Mouse (Mus musculus) intestine, embryonic 14.5 days (tissue): ENCODE data around the gene Angpt4. TPM values are rescaled to one million over a fixed set of nuclear protein-coding genes. Genes with fewer than 3 reads are reported as not detected.
A peak's percentile ranks its signal among the peaks of the same experiment; 100 is the strongest.

Source experiments
- ATAC-seq: fragments of 200-750 bp; cut with Nextera tagmentation; replicated peaks from 2 replicates; pipeline ENCODE4 v1.8.0; 2017; ENCODE audit warnings: low read depth, moderate number of reproducible peaks, moderate TSS enrichment, moderate library complexity; ENCODE audit not compliant: low FRiP score, low TSS enrichment
- DNase-seq: peaks from one replicate; pipeline ENCODE4 v3.0.0-alpha.2; 2018; ENCODE audit warnings: low spot score
- H3K27ac ChIP-seq: fragments of 300-500 bp; sonication (generic); 2 replicates; pipeline ENCODE4 v1.5.1; 2014; ENCODE audit warnings: low read depth, mild to moderate bottlenecking, control low read depth
- H3K27me3 ChIP-seq: fragments of 300-500 bp; sonication (generic); replicated peaks from 2 replicates; pipeline ENCODE4 v1.6.1; 2014; ENCODE audit warnings: low read length, control low read depth; ENCODE audit not compliant: control insufficient read depth, insufficient read depth
- H3K36me3 ChIP-seq: fragments of 300-500 bp; sonication (generic); 2 replicates; pipeline ENCODE4 v1.6.1; 2014; ENCODE audit warnings: low read length, control low read depth; ENCODE audit not compliant: control insufficient read depth, insufficient read depth
- H3K4me1 ChIP-seq: fragments of 300-500 bp; sonication (generic); replicated peaks from 2 replicates; pipeline ENCODE4 v1.6.1; 2014; ENCODE audit warnings: low read length, control low read depth, mixed read lengths; ENCODE audit not compliant: control insufficient read depth, insufficient read depth
- H3K4me2 ChIP-seq: fragments of 300-500 bp; sonication (generic); 2 replicates; pipeline ENCODE4 v1.6.1; 2014; ENCODE audit warnings: low read length
- H3K4me3 ChIP-seq: fragments of 300-500 bp; sonication (generic); 2 replicates; pipeline ENCODE4 v1.5.1; 2014; ENCODE audit warnings: low read depth, low read length, control low read depth, mixed read lengths
- H3K9ac ChIP-seq: fragments of 300-500 bp; sonication (generic); 2 replicates; pipeline ENCODE4 v1.6.1; 2014; ENCODE audit warnings: mild to moderate bottlenecking, low read length
- H3K9me3 ChIP-seq: fragments of 300-500 bp; sonication (generic); 2 replicates; pipeline ENCODE4 v1.6.1; 2016; ENCODE audit warnings: low read length, control low read depth; ENCODE audit not compliant: control insufficient read depth
- WGBS: fragments of 180-500 bp; shearing (Covaris S2); extraction: QIAGEN DNeasy Blood & Tissue Kit; methylation state at CpG from one replicate; pipeline ENCODE4 v1.1.7; 2014; 5-methylcytosine and 5-hydroxymethylcytosine counted together
- polyA plus RNA-seq: library from polyadenylated mRNA; unstranded; fragments of >200 nt; fragmentation: Nextera tagmentation; extraction: Ambion mirVana; gene quantifications from 2 replicates; pipeline ENCODE4 v1.2.1, GENCODE M21; 2014

Angpt4 gene
- polyA plus RNA-seq, 1 experiment from 2014 or later: 1.2 TPM

DNA sequence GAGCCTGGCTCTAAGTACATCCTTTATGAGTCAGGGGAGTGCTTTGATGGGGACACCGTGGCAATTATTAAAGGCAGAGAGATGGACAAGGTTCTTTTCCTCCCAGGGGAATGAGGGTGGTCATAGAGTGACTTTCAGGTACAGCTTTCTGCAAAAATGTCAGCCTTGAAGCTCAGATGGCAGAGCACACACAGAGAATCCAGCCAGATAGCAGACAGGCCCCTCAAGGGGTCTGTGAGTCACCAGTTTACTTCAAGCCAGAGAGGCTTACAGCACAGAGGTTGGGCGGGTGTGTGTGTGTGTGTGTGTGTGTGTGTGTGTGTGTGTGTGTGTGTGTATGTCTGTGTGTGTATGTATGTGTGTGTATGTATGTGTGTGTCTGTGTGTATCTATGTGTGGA is 4.0 kb upstream of the Angpt4 start:
- Histone ChIP-seq H3K9me3 (no peaks in the 10 kb centered on the region), H3K4me2 (no peak overlapping the region), H3K27ac (no peak overlapping the region), H3K9ac (no peak overlapping the region), H3K27me3 (no peaks in the 10 kb centered on the region), H3K4me3 (no peak overlapping the region), H3K36me3 (no peaks in the 10 kb centered on the region), H3K4me1 (peaks cover 9% of the 10 kb centered on the region)
- DNase-seq (no peak), ATAC-seq (no peak)
- WGBS: 72% methylated on average over 2 of the region's 2 CpGs

GRCm38 (mm10) chr2:151909386-151909785 is 1.6 kb upstream of the Angpt4 start:
- 66% methylated on average over 3 of the region's 3 CpGs for WGBS
- ATAC-seq: no peak
- H3K9ac ChIP-seq: no peak overlapping the region
- no peak for DNase-seq
- H3K36me3 ChIP-seq: no peaks in the 10 kb centered on the region
- no peaks in the 10 kb centered on the region for H3K9me3 ChIP-seq
- H3K4me1 ChIP-seq: peaks cover 9% of the 10 kb centered on the region
- H3K27ac ChIP-seq: no peak overlapping the region
- no peak overlapping the region for H3K4me2 ChIP-seq
- H3K4me3 ChIP-seq: no peak overlapping the region
- H3K27me3 ChIP-seq: no peaks in the 10 kb centered on the region

GRCm38 (mm10) chr2:151910498-151910897 is 512 bp upstream of the Angpt4 start:
- H3K27ac ChIP-seq: peak overlapping the region; percentile 62; the same call in 1 of the 2 replicates
- H3K4me3 ChIP-seq: no peak overlapping the region
- no peak for DNase-seq
- no peak overlapping the region for H3K9ac ChIP-seq
- no peak for ATAC-seq
- H3K27me3 ChIP-seq: no peaks in the 10 kb centered on the region
- WGBS: 26% methylated on average over 5 of the region's 5 CpGs
- no peak overlapping the region for H3K4me2 ChIP-seq
- H3K9me3 ChIP-seq: no peaks in the 10 kb centered on the region
- H3K36me3 ChIP-seq: no peaks in the 10 kb centered on the region
- peaks cover 9% of the 10 kb centered on the region for H3K4me1 ChIP-seq

DNA sequence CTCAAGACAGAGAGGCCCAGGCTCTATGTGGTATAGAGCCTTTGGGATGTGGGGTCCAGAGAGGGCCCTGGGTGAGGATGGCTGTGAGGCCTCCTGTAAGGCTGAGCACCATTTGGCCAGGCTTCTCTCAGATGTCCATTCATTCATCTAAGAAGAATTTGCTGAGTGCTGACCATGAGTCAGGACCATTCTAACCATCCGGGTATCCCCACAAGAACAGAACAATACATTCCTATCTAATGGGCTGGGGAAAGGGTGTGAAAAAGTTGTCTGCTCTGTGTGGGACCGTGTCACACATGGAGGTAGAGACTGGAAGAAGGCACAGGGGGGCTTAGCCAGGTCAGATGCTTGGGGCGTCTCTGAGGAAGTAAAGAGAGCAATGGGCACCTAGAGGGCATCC is 741 bp downstream of the Angpt4 start:
- no peak for ATAC-seq
- Histone ChIP-seq H3K9me3 (no peaks in the 10 kb centered on the region), H3K27ac (no peak overlapping the region), H3K36me3 (no peaks in the 10 kb centered on the region), H3K9ac (no peak overlapping the region), H3K4me3 (no peak overlapping the region), H3K4me2 (no peak overlapping the region), H3K27me3 (no peaks in the 10 kb centered on the region), H3K4me1 (peaks cover 19% of the 10 kb centered on the region)
- WGBS: 89% methylated on average over 3 of the region's 3 CpGs
- no peak for DNase-seq

DNA sequence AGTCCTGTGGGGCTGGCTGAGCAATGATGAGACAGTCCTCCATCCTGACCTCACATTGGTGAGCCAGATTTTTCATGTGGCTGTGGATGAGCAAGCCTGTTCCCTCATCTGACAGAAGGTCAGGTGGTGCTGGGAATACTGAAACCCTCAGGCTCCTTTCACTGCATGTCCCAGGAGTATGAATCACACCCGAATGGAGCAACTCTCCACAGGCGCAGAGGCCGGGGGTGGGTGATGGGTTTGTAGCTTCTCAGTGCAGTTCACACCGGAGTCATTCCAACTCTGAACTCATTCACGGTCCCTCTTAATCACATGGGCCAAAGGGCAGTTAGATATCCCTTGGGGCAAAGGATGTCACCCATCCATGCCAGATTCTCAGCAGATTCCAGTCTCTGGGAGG is 3.1 kb downstream of the Angpt4 start:
- Histone ChIP-seq H3K4me1 (peaks cover 30% of the 10 kb centered on the region), H3K9ac (no peak overlapping the region), H3K4me3 (no peak overlapping the region), H3K27me3 (no peaks in the 10 kb centered on the region), H3K27ac (no peak overlapping the region), H3K9me3 (no peaks in the 10 kb centered on the region), H3K36me3 (no peaks in the 10 kb centered on the region), H3K4me2 (no peak overlapping the region)
- WGBS: 72% methylated on average over 5 of the region's 5 CpGs
- ATAC-seq (no peak), DNase-seq (no peak)

GRCm38 (mm10) chr2:151915111-151915510 is 4.1 kb downstream of the Angpt4 start:
- no peak for ATAC-seq

DNA sequence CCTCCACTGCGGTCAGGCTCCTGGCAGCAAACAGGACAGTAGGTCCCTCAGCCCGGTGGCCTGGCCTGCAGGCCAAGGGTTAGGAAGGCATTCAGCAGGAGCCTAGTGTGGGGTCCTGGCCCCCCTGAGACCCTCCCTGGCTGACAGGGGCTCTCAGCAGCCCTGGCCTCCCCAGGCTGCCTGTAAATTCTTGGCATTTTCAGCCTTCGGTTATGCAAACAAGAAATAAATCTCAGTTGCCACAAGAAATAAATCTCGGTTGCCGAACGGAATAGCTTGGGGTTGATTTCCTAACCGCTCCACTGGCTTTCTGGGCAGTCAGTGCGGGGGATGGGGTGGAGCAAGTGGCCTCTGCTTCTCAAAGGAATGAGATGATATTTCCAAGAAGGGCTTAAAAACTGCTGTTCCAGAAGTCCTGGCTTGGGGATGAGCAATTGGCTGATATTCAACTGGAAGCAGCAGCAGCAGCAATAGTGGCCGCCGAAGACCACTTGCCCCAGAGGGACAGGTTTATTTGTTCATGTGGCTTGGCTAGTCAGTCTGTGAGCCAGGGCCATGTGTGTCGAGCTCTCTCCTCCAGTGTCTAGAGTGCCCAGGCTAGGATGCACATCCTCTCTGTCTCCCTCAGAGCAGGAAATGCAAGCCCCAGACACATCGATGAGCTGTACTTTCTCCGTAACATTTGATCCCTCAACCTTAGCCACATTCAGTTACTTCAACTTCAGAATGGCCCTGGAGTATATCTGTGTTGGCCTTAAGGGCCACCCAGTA is 5.2 kb downstream of the Angpt4 start:
- 31% methylated on average over 13 of the region's 13 CpGs for WGBS
- Histone ChIP-seq H3K4me1 (peaks cover 30% of the 10 kb centered on the region), H3K27ac (no peak overlapping the region), H3K9me3 (no peaks in the 10 kb centered on the region), H3K27me3 (no peaks in the 10 kb centered on the region), H3K4me2 (no peak overlapping the region), H3K36me3 (no peaks in the 10 kb centered on the region), H3K9ac (no peak overlapping the region), H3K4me3 (no peak overlapping the region)
- DNase-seq (no peak), ATAC-seq (no peak)

More at GRCm38 (mm10) chr2:151915111-151915510, 4.1 kb downstream of the Angpt4 start:
- 36% methylated on average over 2 of the region's 2 CpGs for WGBS
- Histone ChIP-seq H3K4me3 (no peak overlapping the region), H3K9ac (no peak overlapping the region), H3K9me3 (no peaks in the 10 kb centered on the region), H3K27me3 (no peaks in the 10 kb centered on the region), H3K36me3 (no peaks in the 10 kb centered on the region), H3K27ac (no peak overlapping the region), H3K4me1 (peaks cover 36% of the 10 kb centered on the region), H3K4me2 (no peak overlapping the region)
- no peak for DNase-seq

GRCm38 (mm10) chr2:151919140-151919539 is 8.1 kb downstream of the Angpt4 start:
- no peak overlapping the region for H3K9ac ChIP-seq
- WGBS: 43% methylated on average over 9 of the region's 9 CpGs
- ATAC-seq: no peak
- no peaks in the 10 kb centered on the region for H3K36me3 ChIP-seq
- no peak overlapping the region for H3K4me3 ChIP-seq
- DNase-seq: no peak
- no peaks in the 10 kb centered on the region for H3K27me3 ChIP-seq
- H3K4me1 ChIP-seq: peaks cover 30% of the 10 kb centered on the region
- H3K4me2 ChIP-seq: no peak overlapping the region
- no peaks in the 10 kb centered on the region for H3K9me3 ChIP-seq
- no peak overlapping the region for H3K27ac ChIP-seq

DNA sequence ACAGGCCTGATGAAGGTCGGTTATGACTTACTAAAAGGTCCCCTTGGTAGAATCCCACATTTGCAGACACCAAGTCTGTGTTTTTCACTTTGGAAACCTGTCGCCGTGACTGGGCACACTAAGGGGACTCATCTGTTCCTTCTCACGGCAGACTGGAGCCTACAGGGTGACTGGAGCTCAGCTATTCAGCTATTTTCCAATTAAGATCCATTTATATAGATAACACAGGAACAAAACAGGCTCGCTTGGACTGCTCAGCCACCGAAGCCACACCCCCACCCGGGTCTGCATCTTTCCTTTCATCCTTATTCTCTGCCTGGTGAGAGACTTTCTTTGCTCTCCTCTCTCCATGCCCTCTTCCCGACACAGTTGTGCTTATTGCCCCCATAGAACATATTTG is 10.1 kb downstream of the Angpt4 start:
- Histone ChIP-seq H3K27me3 (no peaks in the 10 kb centered on the region), H3K9ac (no peak overlapping the region), H3K4me1 (peaks cover 27% of the 10 kb centered on the region), H3K4me2 (no peak overlapping the region), H3K9me3 (no peaks in the 10 kb centered on the region), H3K4me3 (no peak overlapping the region), H3K27ac (no peak overlapping the region), H3K36me3 (no peaks in the 10 kb centered on the region)
- ATAC-seq (no peak), DNase-seq (no peak)
- 59% methylated on average over 8 of the region's 8 CpGs for WGBS
